Mouse (Mus musculus) neural tube, embryonic 11.5 days (tissue): Measurements from ENCODE around the gene L3mbtl3. TPM values are rescaled to one million over a fixed set of nuclear protein-coding genes. Genes with fewer than 3 reads are reported as not detected.

Source experiments
- ATAC-seq: fragments of 200-750 bp; cut with Nextera tagmentation; 2 replicates; pipeline ENCODE4 v1.8.0; 2017; ENCODE audit warnings: moderate number of reproducible peaks, mild to moderate bottlenecking, moderate TSS enrichment, moderate library complexity; ENCODE audit not compliant: insufficient read depth, low FRiP score, low TSS enrichment
- DNase-seq: peaks from one replicate; pipeline ENCODE4 v3.0.0-alpha.2; 2015; ENCODE audit warnings: low spot score
- H3K27ac ChIP-seq: fragments of 300-500 bp; sonication (generic); 2 replicates; pipeline ENCODE4 v1.5.1; 2014; ENCODE audit warnings: low read depth, mild to moderate bottlenecking, low read length
- H3K27me3 ChIP-seq: fragments of 300-500 bp; sonication (generic); 2 replicates; pipeline ENCODE4 v1.6.1; 2014; ENCODE audit warnings: mild to moderate bottlenecking, low read length, mixed read lengths; ENCODE audit not compliant: control insufficient read depth, insufficient read depth
- H3K36me3 ChIP-seq: fragments of 300-500 bp; sonication (generic); 2 replicates; pipeline ENCODE4 v1.6.1; 2014; ENCODE audit warnings: mild to moderate bottlenecking, low read length, moderate library complexity, mixed read lengths; ENCODE audit not compliant: control insufficient read depth, insufficient read depth
- H3K4me1 ChIP-seq: fragments of 300-500 bp; sonication (generic); 2 replicates; pipeline ENCODE4 v1.6.1; 2014; ENCODE audit warnings: low read length, mixed read lengths; ENCODE audit not compliant: control insufficient read depth, insufficient read depth
- H3K4me2 ChIP-seq: fragments of 300-500 bp; sonication (generic); 2 replicates; pipeline ENCODE4 v1.6.1; 2014; ENCODE audit warnings: low read depth, mild to moderate bottlenecking, moderate library complexity
- H3K4me3 ChIP-seq: fragments of 300-500 bp; sonication (generic); 2 replicates; pipeline ENCODE4 v1.5.1; 2014; ENCODE audit warnings: low read depth, low read length
- H3K9ac ChIP-seq: fragments of 300-500 bp; sonication (generic); 2 replicates; pipeline ENCODE4 v1.6.1; 2014; ENCODE audit warnings: mild to moderate bottlenecking, low read length
- H3K9me3 ChIP-seq: fragments of 300-500 bp; sonication (generic); 2 replicates; pipeline ENCODE4 v1.6.1; 2016; ENCODE audit warnings: low read length; ENCODE audit not compliant: control insufficient read depth
- WGBS: fragments of 180-500 bp; shearing (Covaris S2); extraction: QIAGEN DNeasy Blood & Tissue Kit; methylation state at CpG from one replicate; pipeline ENCODE4 v1.1.7; 2014; 5-methylcytosine and 5-hydroxymethylcytosine counted together
- microRNA-seq: library from miRNA; unstranded; fragments of <30 nt; microRNA quantifications from one replicate; pipeline ENCODE4, GENCODE M21; 2016
- polyA plus RNA-seq: library from polyadenylated mRNA; unstranded; fragments of >200 nt; fragmentation: Nextera tagmentation; extraction: Ambion mirVana; gene quantifications from 2 replicates; pipeline ENCODE4 v1.2.1, GENCODE M21; 2014

Gene L3mbtl3
- polyA plus RNA-seq, 1 experiment from 2014 or later = 20.5 TPM

DNA sequence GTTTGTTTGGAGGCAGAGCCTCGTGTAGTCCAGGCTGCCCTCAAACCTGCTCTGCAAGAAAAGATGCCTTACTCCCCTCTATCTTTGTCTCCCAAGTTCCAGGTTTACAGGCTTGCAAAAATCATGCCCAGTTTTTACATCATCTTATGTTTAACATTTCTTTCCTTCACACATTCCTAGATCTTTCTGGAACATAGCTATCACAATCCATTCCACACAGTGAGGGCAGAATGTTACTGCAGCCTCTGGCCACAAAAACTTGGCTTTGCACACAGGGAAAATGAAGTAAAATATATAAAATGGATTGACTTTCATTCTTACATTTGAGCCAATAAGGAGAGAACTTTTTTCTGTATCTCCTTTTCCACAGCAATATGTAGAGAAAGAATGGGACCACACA lies 136.7 kb downstream of the L3mbtl3 start:
- no peak overlapping the region for H3K4me3 ChIP-seq
- no peaks in the 10 kb centered on the region for H3K36me3 ChIP-seq
- 75% methylated on average over 1 of the region's 1 CpGs for WGBS
- H3K9ac ChIP-seq = no peak overlapping the region
- no peak overlapping the region for H3K27ac ChIP-seq
- ATAC-seq (no peak), DNase-seq (no peak)
- H3K9me3 ChIP-seq = no peaks in the 10 kb centered on the region
- H3K4me1 ChIP-seq = no peaks in the 10 kb centered on the region
- no peak overlapping the region for H3K4me2 ChIP-seq
- no peaks in the 10 kb centered on the region for H3K27me3 ChIP-seq

DNA sequence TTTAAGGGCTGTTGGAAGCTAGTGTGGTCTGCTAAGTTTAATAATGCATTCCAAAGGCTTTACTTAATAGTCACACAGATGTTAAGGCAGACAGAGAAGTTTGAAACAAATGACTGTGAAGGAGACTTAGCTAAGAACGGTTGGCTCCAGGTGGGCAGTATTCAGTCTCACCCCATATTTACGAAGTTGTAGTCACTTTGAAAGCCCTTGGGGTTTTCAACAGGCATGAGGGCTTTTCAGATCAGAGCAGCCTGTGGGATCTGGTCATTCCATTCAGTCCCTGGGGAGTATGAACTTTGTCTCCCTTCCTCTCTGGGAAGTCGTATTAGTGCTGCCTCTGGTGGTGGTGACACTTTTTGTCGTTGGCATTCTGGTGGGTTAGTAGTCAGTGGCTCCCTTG lies 137.2 kb downstream of the L3mbtl3 start:
- Histone ChIP-seq H3K27me3 (no peaks in the 10 kb centered on the region), H3K4me2 (no peak overlapping the region), H3K9ac (no peak overlapping the region), H3K4me1 (no peaks in the 10 kb centered on the region), H3K9me3 (no peaks in the 10 kb centered on the region), H3K36me3 (no peaks in the 10 kb centered on the region), H3K4me3 (no peak overlapping the region), H3K27ac (no peak overlapping the region)
- no peak for DNase-seq
- no peak for ATAC-seq
- 48% methylated on average over 4 of the region's 4 CpGs for WGBS

DNA sequence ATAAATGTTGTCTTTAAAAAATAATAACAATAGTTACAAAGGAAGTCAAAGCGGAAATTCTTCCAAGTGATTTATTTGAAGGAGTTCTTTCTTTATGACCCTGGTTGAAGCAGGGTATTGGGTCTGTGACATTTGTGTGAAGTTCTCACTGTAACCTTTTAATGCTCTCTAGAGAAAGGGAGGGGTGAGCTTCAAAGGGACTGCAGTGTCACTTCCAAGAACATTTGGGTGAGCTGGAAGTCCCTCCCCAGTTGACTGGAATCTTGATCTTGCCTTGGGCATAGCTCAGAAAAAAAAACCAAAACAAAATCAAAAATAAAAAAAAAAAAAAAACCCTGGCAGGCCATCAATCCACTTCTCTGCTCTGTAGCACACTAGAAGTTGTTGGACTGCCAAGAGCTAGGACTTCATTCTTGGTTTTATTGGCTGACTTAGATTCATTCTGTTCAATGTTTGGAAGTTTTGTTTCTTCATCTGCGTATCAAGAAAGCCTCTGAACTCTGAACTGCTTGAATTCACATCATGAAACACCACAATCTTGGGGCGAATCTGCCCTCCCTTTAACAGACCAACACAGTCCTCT lies 143.6 kb downstream of the L3mbtl3 start:
- ATAC-seq (no peak), DNase-seq (no peak)
- H3K4me1 ChIP-seq = no peaks in the 10 kb centered on the region
- no peaks in the 10 kb centered on the region for H3K36me3 ChIP-seq
- no peak overlapping the region for H3K4me2 ChIP-seq
- H3K9me3 ChIP-seq = no peaks in the 10 kb centered on the region
- H3K9ac ChIP-seq = no peak overlapping the region
- WGBS = 78% methylated on average over 3 of the region's 3 CpGs
- no peak overlapping the region for H3K27ac ChIP-seq
- H3K27me3 ChIP-seq = no peaks in the 10 kb centered on the region
- H3K4me3 ChIP-seq = no peak overlapping the region

DNA sequence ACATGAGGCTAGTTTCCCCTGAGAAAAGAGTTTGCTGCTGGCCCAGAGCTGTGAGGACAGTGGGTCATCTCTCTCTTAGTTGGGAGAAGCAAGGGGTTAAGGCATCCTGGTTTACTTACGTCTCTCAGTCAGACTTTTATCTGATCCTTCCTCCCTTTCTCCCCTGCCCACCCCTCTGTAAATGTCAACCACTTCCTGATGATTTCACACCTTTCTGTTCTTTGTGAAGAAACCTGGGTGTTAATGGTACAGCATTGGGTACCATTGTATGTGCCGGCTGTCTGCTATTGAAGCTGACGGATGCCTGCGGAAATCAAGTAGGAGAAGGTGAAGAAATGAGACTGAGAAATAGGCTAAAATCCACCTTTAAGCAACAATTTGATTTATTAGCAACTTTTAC lies 146.3 kb downstream of the L3mbtl3 start, which contains the start of gene Samd3:
TSS of gene Samd3 (plus strand) at position 220 of the 400 bp plus-strand sequence.
- WGBS = 49% methylated on average over 4 of the region's 4 CpGs
- ATAC-seq = no peak
- DNase-seq = no peak
- no peak within 1 kb of the TSS for H3K4me3 ChIP-seq
- no peak within 1 kb of the TSS for H3K9ac ChIP-seq
- no peak within 1 kb of the TSS for H3K27ac ChIP-seq
- H3K4me2 ChIP-seq = no peak within 1 kb of the TSS
- H3K27me3 ChIP-seq = no peaks in the 10 kb centered on the region
- H3K9me3 ChIP-seq = no peaks in the 10 kb centered on the region
- H3K36me3 ChIP-seq = no peaks in the 10 kb centered on the region
- no peaks in the 10 kb centered on the region for H3K4me1 ChIP-seq

DNA sequence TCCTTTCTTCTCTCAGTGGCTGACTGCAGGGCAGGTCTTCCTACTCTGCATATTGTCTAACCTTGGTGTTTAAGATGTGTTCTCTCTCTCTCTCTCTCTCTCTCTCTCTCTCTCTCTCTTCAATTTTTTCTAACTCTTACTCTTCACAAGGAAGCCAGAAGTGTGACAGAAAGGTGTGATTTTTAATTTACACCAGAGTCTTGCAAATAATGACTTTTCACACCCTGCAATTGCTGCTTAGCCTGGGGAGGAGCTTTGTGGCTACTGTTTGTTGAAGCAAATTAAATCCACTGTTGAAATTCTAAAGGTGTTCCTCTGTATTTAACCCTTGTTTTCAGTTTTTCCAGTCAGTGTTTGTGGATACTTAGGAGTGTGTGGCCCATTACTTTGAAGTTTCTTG lies 147.6 kb downstream of the L3mbtl3 start:
- no peaks in the 10 kb centered on the region for H3K27me3 ChIP-seq
- no peaks in the 10 kb centered on the region for H3K9me3 ChIP-seq
- DNase-seq = no peak
- H3K4me3 ChIP-seq = no peak overlapping the region
- H3K36me3 ChIP-seq = no peaks in the 10 kb centered on the region
- ATAC-seq = no peak
- no peak overlapping the region for H3K4me2 ChIP-seq
- H3K27ac ChIP-seq = no peak overlapping the region
- no peak overlapping the region for H3K9ac ChIP-seq
- no peaks in the 10 kb centered on the region for H3K4me1 ChIP-seq

DNA sequence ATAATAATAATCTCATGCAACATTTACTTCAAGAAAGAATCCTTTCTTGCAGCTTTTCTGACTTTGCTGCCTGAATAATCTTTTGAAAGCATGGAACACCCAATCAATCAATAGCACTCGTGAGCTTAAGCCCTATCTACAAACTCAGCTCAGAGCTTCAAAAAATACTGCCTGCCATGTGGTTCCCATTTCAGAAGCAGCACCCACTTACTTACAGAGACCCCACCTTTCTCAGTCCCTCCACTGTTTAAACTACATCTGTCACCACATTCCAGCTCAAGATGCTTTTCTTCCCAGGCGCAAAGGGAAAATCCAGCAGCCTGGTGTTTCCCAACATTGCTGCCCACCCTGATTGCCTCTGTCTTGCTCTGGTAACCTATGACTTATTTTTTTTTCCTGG lies 149.0 kb downstream of the L3mbtl3 start:
- Histone ChIP-seq H3K27me3 (no peaks in the 10 kb centered on the region), H3K4me1 (no peaks in the 10 kb centered on the region), H3K27ac (no peak overlapping the region), H3K4me3 (no peak overlapping the region), H3K36me3 (no peaks in the 10 kb centered on the region), H3K4me2 (no peak overlapping the region), H3K9me3 (no peaks in the 10 kb centered on the region), H3K9ac (no peak overlapping the region)
- DNase-seq (no peak), ATAC-seq (no peak)
- WGBS = 58% methylated on average over 2 of the region's 2 CpGs

DNA sequence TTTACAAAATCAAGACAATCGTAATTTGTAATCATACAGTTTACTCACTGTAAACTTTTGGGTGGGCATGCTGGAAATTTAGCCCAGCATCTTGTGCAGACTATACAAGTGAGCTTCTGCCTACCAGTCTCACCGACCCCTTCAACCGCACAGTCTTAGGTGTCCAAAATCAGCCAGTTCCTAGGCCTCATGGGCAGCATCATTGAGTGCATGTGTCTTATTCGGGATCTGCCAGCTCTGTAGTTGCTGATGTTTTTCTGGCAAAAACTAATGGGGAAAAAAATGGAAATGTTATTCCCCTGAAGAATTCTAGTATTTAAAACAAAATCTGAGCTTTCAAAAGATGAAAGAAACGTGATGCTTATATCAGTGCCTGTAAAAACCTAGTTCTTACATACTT lies 149.5 kb downstream of the L3mbtl3 start:
- H3K27ac ChIP-seq = no peak overlapping the region
- no peaks in the 10 kb centered on the region for H3K4me1 ChIP-seq
- no peaks in the 10 kb centered on the region for H3K36me3 ChIP-seq
- DNase-seq (no peak), ATAC-seq (no peak)
- no peaks in the 10 kb centered on the region for H3K9me3 ChIP-seq
- whole genome bisulfite sequencing = 94% methylated on average over 5 of the region's 5 CpGs
- H3K4me3 ChIP-seq = no peak overlapping the region
- no peak overlapping the region for H3K4me2 ChIP-seq
- H3K9ac ChIP-seq = no peak overlapping the region
- H3K27me3 ChIP-seq = no peaks in the 10 kb centered on the region

Small RNAs within 50 kb of the gene (microRNA-seq; reads per million reads assigned to microRNA genes)
- gene Gm27754 = not detected

Other genes starting within 250 kb of the L3mbtl3 start
- 0.24 TPM in 1 of 2 replicates, not detected in the other for gene Samd3, start 146.3 kb downstream of the L3mbtl3 start, polyA plus RNA-seq